14 mouse cellular contexts compared by ENCODE assay signal in the genomic region with DNA sequence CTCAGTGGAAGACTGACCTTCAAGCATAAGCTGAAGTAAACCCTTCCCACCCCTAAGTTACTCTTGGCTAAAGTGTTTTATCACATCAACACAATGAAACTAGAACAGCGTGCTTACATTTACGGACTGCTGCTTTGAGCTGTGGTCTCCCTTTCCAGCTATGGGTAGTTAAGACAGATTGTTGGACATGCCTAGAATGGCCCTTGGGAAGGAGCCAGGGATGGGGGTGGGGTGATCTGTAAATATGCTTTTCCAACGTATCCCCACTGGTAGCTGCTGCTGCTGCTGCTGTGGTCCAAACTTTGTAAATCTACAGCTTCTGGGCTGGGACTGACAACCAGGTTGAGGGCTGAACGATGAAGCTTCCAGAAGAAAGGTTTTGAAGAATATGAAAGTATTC. TPM values are rescaled to one million over a fixed set of nuclear protein-coding genes. Genes with fewer than 3 reads are reported as not detected.
DNase-seq lines count a peak whose midpoint lies in the region; ATAC-seq and TF ChIP-seq lines count a peak whose summit lies in the region.
"Had no signal": no experiment of that assay in that cellular context is flagged by ENCODE, and none has a peak within 500 bp of the region (broad histone marks: within the 10 kb centered on the region; RNA-seq: fewer than 3 reads in every experiment).

No protein-coding gene starts in this region.

- no peak for TF ChIP-seq POLR2A in kidney, adult 2 months (IDR thresholded peaks at IDR 0.05; ENCODE audit: low read depth, low read length)

- WGBS in kidney, adult 2 months = 62% methylated on average over 4 of the region's 4 CpGs
- 43% methylated on average over 4 of the region's 4 CpGs for WGBS in lung, postnatal 0 days
- 74% methylated on average over 4 of the region's 4 CpGs for WGBS in midbrain, embryonic 16.5 days

- H3K9ac ChIP-seq in lung, postnatal 0 days (replicated peaks; ENCODE audit: low read depth) = no peak overlapping the region
- H3K9ac ChIP-seq in midbrain, embryonic 16.5 days (ENCODE audit: low read depth, low read length) = no peak overlapping the region
- H3K9ac ChIP-seq: liver, embryonic 15.5 days; midbrain, embryonic 12.5 days had no signal

- ATAC-seq in lung, postnatal 0 days = no peak
- no peak for ATAC-seq in midbrain, embryonic 16.5 days

- H3K4me2 ChIP-seq in lung, postnatal 0 days (replicated peaks; ENCODE audit: low read depth, low read length) = no peak overlapping the region
- no peak overlapping the region for H3K4me2 ChIP-seq in midbrain, embryonic 16.5 days (ENCODE audit: low read length)
- H3K4me2 ChIP-seq: liver, embryonic 15.5 days; midbrain, embryonic 12.5 days had no signal

- no peak for TF ChIP-seq EP300 in lung, postnatal 0 days (IDR thresholded peaks at IDR 0.05)

- H3K9me3 ChIP-seq in lung, postnatal 0 days (ENCODE audit: low read length) = no peaks in the 10 kb centered on the region
- H3K9me3 ChIP-seq in midbrain, embryonic 16.5 days (replicated peaks; ENCODE audit: control insufficient read depth, low read length, poor library complexity, severe bottlenecking) = no peaks in the 10 kb centered on the region
- H3K9me3 ChIP-seq: limb, embryonic 10.5 days; liver, embryonic 15.5 days had no signal

- peak; percentile 8 for DNase-seq in kidney, adult 2 months
- DNase-seq in kidney, adult 9 months = no peak
- peak; percentile 13 for DNase-seq in urinary bladder, postnatal 14 days (ENCODE audit: low spot score)
- no peak for DNase-seq in urinary bladder, adult 2 months (ENCODE audit: low spot score)
- DNase-seq in lung, postnatal 0 days (ENCODE audit: low spot score) = peak; percentile 14
- no peak for DNase-seq in adipocyte (ENCODE audit: low spot score)
- DNase-seq: adrenal gland, postnatal 25 days; cerebellum, adult 11 months; gastrocnemius, postnatal 36 days; thymus, postnatal 25 days had no signal

- no peak overlapping the region for H3K27ac ChIP-seq in kidney, adult 2 months (ENCODE audit: insufficient read depth, low read depth, low read length)
- no peak overlapping the region for H3K27ac ChIP-seq in lung, postnatal 0 days (ENCODE audit: low read length)
- no peak overlapping the region for H3K27ac ChIP-seq in midbrain, embryonic 16.5 days (ENCODE audit: low read length)
- H3K27ac ChIP-seq: limb, embryonic 10.5 days; liver, embryonic 15.5 days; midbrain, embryonic 12.5 days had no signal

- H3K4me1 ChIP-seq in kidney, adult 2 months (ENCODE audit: control insufficient read depth, insufficient read depth, low read length) = no peaks in the 10 kb centered on the region
- no peaks in the 10 kb centered on the region for H3K4me1 ChIP-seq in lung, postnatal 0 days (ENCODE audit: insufficient read depth, low read depth, low read length)
- peaks cover 26% of the 10 kb centered on the region for H3K4me1 ChIP-seq in midbrain, embryonic 16.5 days (ENCODE audit: control insufficient read depth, insufficient read depth, low read length)
- H3K4me1 ChIP-seq: liver, embryonic 15.5 days had no signal

- no peaks in the 10 kb centered on the region for H3K36me3 ChIP-seq in kidney, adult 2 months (ENCODE audit: control insufficient read depth, insufficient read depth, low read length)
- no peaks in the 10 kb centered on the region for H3K36me3 ChIP-seq in lung, postnatal 0 days (ENCODE audit: insufficient read depth, low read length)
- H3K36me3 ChIP-seq in midbrain, embryonic 16.5 days (ENCODE audit: control insufficient read depth, insufficient read depth, low read length) = no peaks in the 10 kb centered on the region
- H3K36me3 ChIP-seq: limb, embryonic 10.5 days; liver, embryonic 15.5 days; midbrain, embryonic 12.5 days had no signal

- no peak overlapping the region for H3K4me3 ChIP-seq in kidney, adult 2 months (ENCODE audit: insufficient read depth, low read depth, low read length)
- no peak overlapping the region for H3K4me3 ChIP-seq in lung, postnatal 0 days (ENCODE audit: low read depth, low read length)
- no peak overlapping the region for H3K4me3 ChIP-seq in midbrain, embryonic 16.5 days (ENCODE audit: low read depth, low read length)
- H3K4me3 ChIP-seq: limb, embryonic 10.5 days; liver, embryonic 15.5 days; midbrain, embryonic 12.5 days had no signal

- TF ChIP-seq CTCF in kidney, adult 2 months (conservative IDR thresholded peaks at IDR 0.05; ENCODE audit: insufficient read depth, insufficient read length, low read depth, low read length) = no peak
- no peak for TF ChIP-seq CTCF in lung, postnatal 0 days (IDR thresholded peaks at IDR 0.05)

- H3K27me3 ChIP-seq in kidney, adult 2 months (replicated peaks; ENCODE audit: control insufficient read depth, insufficient read depth, low read length) = no peaks in the 10 kb centered on the region
- H3K27me3 ChIP-seq in lung, postnatal 0 days (replicated peaks; ENCODE audit: insufficient read depth, low read length) = no peaks in the 10 kb centered on the region
- no peaks in the 10 kb centered on the region for H3K27me3 ChIP-seq in midbrain, embryonic 16.5 days (ENCODE audit: control insufficient read depth, insufficient read depth, low read depth, low read length)
- H3K27me3 ChIP-seq: liver, embryonic 15.5 days; midbrain, embryonic 12.5 days had no signal

RNA-seq across cellular contexts. Expression of a gene that starts 40.8 kb away (rescaled TPM):
- 97.7 and 121 TPM in 2 replicates for polyA plus RNA-seq in kidney, adult 2 months (2012; rRNA removed)
- 323 and 341 TPM in 2 replicates for polyA plus RNA-seq in urinary bladder, adult 2 months (2012; rRNA removed)
- polyA plus RNA-seq in lung, postnatal 0 days (2015; fragmentation: Nextera tagmentation; extraction: Ambion mirVana) = 206 and 214 TPM in 2 replicates
- polyA plus RNA-seq in midbrain, embryonic 16.5 days (2015; fragmentation: Nextera tagmentation; extraction: Ambion mirVana) = 77.9 and 79.4 TPM in 2 replicates

Comparison
In these comparisons a context has a peak if more than half of its experiments do, and no peak if none do; other contexts are left out.
1. DNase-seq: peak in kidney, adult 2 months (single experiment), urinary bladder, postnatal 14 days (single experiment) and lung, postnatal 0 days (single experiment); none in kidney, adult 9 months (single experiment), urinary bladder, adult 2 months (single experiment) and adipocyte (single experiment).